Mouse (Mus musculus) right cerebral cortex, adult 18-20 months (tissue): ENCODE results near the gene Arhgef16.

Experiments used
- DNase-seq: peaks from one replicate; pipeline ENCODE4 v3.0.0; 2022; ENCODE audit warnings: mixed read lengths

Gene Arhgef16

DNA sequence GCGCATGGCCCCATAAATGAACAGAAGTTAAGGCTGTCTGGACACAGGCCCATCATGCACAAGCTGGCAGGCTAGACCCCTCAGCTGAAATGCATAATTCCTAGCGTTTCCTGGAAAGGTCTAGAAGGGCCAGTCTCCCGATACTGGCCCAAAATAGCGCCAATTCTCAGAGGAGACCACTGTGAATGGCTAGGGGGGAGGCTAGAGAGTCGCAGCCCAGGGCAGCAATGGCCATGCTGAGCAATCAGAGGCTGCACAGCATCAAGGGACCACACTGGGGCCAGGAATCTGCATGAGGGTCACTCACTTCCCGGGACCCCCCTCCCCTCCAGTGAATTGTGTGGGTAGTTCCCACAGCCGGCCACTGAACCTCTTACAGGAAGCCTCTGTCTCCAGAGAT, 17.8 kb downstream of the Arhgef16 start:
- DNase-seq, result no peak

DNA sequence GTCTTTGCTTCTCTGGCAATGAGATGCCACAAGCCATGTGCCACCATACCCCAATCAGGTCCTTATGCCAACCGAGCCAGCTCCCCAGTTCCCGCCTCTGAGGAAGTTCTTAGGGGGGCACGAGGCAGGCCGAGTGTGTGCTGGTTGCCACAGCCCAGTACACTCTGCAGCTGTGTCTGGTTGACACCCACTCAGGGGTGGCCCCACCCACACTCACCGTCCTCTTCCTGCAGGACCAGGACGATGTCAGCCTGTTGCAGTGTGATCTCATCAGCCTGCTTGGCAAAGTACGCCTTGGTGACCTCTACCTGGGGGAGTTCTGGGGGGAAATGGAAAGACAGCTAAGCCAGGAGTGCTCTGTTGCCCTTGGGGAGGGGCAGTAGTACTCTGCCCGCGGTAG, 22.0 kb downstream of the Arhgef16 start:
- DNase-seq, result no peak

DNA sequence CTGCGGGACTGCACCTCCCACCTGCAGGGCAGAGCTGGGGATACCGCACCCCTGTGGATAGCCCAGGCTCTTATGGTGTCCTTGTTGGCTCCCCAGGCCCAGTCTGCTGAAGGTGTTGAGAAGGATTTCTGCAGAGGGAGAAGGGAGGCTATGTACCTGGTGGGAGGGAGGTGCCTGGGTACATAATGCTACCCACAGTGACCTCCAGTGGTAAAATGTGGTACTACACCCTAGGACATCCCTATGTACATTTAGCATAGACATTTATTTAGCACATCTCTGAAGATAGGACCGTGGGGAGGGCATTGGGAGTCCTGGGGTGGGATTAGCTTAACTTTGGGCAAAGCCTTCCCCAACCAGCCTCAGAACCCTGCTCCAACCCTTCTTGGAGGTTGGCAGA, 28.5 kb downstream of the Arhgef16 start:
- DNase-seq, result peak; percentile 19

DNA sequence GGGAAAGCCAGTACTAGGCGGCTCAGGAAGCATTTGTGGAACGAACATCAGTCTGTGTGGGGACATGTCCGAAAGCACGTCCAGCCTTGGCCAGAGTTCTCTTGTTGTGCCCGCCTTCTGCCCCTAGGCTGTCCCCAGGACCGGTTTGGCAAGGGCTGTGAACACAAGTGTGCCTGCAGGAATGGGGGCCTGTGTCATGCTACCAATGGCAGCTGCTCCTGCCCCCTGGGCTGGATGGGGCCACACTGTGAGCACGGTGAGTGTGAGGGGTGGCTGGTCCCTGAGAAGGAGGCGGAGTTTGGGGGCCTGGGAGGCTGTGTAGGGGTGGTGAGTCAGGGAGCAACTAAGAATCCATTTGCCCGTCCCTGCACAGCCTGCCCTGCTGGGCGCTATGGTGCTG, 32.0 kb downstream of the Arhgef16 start:
- no peak for DNase-seq

DNA sequence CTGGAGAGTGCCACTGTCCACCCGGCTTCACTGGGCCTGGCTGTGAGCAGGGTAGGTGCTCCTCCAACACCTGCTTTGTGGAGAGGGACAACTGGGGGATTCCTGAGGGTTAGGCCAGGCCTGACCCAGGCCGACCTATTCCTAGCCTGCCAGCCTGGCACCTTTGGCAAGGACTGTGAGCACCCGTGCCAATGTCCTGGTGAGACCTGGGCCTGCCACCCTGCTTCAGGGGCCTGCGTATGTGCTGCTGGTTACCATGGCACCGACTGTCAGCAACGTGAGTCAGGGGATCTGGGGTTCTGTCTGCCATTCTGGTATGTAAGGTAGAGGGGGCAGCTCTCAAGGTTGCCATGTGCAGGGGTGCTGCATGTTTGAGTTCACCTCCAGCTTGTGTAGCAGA, 34.0 kb downstream of the Arhgef16 start:
- DNase-seq, result no peak

DNA sequence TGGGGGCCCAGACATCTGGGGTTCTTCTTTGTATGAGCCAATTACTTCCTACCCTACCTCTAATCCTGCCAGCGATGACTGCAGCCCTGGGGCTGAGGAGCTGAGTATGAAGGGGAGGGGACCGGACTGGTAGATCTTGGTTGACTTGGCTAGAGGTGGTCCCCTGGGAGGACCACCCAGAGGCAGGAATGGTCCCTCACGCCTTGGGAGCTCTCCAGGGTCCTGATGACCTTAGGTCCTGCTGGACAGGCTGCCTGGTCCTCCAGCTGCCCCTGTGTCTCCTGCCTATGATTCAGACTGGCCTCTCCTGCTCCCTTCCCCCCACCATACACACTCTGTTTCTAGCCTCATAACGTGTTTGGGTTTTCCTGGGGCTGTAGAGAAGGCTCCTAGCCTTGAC, 39.4 kb downstream of the Arhgef16 start:
- DNase-seq, result no peak

DNA sequence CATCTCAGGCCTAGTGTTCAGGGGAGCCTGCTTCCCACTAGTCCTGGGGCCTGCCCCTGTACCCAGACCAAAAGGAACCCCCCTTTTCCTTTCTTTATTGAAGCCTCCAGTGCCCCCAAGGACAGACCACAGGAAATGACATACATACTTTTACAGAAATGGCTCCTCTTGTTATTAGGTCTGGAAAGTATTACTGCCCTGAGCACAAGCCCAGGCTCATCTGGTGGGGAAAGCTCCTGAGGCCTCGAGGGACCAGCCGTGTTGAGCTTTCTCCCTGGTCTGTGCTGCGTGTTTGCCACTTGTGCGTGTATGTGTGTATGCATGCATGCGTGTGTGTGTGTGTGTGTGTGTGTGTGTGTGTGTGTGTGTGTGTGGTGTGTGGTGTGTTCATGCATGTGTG, 40.7 kb downstream of the Arhgef16 start:
- no peak for DNase-seq

DNA sequence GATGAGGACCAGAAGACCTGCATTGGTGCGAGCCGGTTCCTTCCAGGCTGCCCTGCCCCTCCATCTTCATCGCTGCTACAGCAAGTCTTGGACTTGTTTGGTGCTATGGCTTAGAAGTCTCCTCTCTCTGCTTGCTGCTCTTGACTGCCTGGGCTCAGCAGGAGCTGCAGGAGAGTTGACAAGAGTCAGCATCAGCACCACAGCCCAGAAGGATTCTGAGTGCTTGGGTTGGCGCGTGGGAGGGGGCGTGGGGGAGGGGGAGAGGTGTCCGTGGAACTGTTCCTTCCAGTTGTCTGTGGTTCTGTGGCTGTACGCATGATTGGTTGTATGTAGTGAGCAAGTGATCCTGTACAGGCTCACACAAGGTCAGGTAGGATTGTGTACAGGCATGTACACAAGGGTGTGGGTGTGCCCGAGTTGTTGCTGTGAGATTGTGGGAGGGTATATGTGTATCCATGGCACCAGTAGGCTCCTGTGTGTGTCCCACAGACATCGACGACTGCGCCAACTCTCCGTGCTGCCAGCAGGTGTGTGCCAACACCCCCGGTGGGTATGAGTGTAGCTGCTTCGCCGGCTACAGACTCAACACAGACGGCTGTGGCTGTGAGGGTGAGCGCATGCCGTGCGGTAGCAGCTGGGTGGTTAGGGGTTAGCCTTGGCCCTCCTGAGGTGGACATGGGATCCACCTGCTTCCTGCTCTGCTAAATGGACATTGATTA, 48.8 kb downstream of the Arhgef16 start:
- DNase-seq, result peak; percentile 54

DNA sequence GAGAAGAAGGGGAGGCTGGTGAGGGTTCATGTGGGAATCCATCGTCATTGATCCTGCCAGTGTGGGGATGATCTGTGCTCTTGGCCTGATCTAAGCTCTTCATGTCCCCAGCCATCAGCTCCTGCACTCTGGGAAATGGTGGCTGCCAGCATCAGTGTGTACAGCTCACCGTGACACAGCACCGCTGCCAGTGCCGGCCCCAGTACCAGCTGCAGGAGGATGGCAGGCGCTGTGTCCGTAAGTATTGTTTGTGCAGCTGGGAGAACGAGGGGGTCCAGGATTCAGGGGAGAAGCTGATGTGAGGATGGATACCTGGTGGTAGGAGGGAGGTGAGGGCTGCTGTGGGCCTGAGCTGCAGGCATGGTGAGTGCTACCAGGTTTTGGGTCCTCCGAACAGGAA, 52.2 kb downstream of the Arhgef16 start:
- DNase-seq, result no peak

DNA sequence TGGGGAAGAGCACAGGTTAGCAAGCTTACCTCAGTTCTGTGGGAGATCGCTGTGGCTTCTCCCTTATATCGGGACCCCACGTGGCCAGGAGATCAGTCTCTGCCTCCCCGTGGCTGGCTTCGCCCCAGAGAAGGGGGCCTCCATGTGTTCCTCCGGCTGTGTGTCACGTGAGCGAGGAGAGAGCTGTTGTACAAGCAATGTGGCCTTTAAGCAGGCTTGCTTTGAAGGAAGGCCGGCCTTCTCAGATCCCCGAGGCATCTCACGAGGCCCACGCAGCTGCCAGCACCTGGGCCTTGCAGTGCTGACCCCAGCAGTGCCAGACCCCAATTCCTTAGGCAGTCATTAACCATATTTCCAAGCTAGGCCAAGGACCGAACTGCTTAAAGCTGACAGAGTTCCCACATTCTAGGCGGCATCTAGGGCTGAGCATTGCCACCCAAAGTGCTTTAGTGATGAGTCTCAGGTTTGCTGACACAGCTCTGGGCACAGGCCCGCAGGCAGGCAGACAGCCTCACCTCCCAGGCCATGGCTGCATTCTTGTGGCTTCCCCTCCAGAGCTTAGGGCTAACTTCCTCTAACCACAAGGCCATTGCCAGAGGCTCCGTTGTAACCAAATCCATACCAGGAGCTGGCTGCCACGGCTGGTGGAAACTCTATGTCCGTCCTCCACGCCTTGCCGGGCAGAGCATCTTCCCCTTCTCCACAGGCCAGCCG, 53.2 kb downstream of the Arhgef16 start:
- DNase-seq, result no peak

DNA sequence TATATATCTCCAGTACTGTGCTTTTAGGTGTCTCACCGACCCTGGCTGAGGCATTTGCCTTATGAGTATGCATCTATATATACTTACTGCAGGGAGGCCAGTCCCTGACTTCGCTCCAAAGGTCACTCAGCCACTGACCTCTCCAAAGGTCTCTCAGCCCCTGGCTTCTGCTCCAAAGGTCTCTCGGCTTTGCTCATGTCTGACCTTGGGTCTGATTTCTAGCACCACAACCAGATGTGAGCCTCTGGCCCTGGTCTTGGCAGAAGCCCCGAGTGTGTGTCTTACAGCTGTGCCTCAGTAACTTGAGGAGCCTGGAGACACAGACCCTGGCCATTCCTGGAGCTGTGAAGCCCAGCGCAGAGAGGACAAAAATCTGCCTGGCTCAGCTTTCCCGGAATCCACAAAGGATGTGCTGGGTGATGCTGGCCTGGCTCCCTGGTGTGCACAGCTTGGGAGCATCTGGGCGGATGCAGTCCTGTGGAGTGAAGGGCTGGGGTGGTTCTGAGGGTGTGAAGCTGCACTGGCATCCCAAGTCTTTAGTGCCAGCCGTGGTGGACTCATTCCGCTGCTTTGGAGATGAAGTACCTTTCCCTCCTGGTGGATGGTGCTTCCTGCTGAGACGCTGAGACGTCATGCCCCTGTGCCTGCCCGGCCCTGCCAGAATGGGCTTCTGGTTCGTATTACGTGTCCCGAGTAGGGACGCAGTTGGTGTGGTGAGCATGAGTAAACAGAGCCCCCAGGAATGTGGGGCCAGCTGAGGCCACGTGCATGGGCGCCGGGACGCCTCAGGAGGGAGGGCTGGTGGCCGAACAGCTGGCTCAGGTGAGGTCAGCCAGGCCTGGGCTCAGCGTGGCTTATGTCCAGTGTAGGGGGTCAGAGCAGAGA, 54.0 kb downstream of the Arhgef16 start:
- no peak for DNase-seq

DNA sequence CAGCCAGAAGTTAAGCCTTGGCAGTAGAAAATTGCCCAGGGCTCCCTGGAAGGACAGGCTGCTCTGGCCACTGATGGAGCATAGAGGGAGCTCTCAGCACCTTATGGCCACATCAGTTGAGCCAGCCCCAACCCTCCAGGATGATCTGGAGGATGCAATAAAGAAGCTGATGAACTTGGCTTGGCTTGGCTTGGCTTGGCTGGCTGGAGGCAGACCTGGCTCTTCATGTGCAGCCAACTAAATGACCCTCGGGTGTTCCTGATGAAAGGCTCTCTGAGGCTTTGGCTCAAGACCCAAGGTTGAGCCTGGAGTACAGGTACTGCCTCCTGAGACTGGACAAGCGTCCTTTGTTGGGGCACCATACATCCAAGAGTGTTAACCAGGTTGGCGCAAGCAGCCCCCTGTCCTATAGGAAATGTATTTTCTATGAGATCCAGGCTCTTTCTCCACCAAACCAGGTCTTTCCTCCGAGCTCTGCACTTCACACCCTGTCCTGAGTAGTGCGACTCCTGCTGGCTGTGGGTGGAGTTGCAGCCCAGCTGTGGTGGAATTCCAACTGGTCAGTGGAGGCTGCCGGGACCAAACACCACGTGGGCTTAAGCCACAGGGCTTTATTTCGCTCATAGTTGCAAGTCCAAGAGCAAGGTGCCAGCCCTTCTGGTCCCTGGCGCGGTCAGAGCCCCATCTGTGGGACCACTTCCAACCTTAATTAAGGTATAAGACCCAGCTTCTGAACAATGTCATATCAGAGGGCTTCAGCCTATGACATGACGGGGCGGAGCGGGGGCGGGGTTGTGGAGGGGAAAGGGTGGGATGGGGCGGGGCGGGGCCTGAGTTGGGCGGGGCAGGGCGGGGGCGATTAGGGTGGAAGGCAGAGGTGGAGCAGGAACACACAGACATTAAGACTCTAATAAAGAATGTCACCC, 55.1 kb downstream of the Arhgef16 start:
- DNase-seq, result peak; percentile 44

DNA sequence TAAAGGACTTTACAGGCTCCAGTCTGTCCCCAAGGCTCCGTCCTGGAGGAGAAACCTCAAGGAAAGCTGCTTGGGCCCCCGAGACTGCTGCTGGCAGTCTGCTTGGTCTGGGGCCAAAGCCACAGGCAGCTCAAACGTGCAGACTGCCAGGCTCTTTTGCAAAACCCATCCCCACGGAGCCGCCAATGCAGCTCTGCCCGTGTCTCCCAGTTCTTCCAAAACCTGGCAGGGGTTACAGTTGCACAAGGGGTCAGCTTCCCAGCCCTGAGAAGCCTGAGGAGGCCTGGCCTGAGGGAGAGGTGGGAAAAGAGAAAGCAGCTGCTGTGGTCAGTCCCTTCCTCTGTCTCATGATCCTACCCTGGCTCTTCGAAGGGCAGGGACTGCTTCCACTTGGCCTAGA, 56.1 kb downstream of the Arhgef16 start:
- no peak for DNase-seq

DNA sequence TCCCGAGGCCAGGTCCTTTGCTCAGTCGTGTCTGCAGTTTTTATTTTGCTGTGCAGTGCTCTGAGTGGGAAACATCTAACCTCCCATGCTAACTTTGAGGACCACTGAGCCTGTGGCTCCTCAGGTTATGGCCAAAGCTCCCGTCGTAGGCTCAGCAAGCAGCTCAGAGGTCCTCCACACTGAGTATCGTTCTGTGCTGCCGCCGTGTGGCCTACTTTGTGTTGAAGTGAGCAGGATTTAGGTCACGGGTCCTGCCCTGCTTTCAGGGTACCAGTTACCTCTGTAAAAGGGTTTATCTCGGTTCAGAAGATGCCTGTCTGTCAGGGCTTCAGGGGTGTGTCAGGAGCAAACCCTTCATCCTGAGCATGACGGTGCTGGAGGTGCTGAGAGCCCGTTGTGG, 60.9 kb downstream of the Arhgef16 start:
- no peak for DNase-seq

DNA sequence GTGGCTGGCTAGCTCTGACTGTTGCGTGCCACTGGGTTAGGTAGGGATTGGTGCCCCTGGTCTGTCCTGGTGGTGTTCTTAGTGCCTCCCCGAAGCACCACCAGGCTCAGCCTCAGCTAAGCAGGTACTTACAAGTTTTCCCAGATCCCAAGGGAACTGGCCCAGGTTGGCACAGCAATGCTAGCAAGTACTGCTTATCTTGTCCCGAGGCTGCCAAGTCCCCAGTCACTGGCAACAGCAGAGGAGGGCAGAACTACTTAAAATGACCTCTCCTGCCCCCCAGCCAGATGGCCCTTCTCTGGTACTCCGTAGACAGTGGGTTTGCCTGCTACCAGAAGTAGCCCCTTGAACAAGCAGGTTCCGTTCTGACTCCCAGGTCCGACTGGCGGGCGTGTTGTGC, 62.3 kb downstream of the Arhgef16 start:
- no peak for DNase-seq

DNA sequence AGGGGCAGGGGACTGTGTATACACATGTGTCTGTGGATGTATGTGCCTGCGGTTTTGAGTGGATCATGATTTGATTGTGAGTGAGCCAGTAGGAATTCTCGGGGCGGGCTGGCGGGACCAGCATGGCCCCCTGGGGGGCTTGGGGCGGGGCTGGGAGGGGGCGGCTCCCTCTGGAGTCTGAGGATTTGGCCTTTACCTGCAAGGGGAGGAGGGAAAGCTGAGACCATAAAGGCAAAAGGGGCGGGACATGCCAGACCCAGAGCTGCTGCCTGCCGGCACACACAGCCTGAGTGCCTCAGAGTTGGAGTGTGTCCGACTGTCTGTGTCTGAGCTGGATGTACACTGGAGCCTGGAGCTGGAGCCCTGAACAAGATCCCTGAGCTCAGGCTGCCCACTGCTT, 64.2 kb downstream of the Arhgef16 start:
- DNase-seq, result no peak

DNA sequence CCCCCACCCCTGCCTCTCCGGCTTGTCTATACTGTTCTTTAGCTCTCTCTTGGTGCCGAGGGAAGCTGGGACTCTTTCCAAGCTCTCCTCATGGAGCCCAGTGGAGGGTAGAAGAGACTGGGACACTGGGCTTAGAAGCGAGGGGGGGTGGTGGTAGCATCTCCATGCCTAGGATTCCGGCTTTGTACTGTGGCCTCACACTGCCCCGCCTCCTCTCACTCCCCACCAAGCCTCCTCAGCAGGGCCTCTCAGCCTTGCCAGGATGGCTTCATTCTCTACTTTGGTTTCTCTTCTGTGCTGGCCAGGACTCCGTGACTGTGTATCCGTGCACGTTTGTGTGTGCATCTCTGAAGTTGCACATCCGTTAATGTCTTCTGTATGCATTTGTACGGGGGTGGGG, 64.6 kb downstream of the Arhgef16 start:
- no peak for DNase-seq

DNA sequence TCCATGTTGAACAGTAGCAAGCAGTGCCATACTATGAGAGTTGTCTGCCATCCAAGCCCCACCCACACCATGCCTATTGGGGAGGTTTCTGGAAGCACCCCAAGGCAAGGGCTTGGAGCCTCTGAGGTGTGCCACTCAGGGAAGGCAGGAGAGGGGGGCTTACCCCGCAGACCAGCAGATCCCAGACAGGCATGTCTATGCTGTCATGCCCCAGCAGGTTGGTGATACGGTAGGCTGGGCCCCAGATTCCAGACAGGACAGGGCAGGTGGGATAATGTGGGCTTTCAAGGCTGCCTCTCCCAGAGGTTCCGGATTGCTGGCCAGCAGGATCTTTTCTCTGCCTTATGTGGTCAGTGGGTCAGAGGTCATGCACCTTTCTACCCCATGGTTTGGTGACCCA, 65.5 kb downstream of the Arhgef16 start:
- no peak for DNase-seq

DNA sequence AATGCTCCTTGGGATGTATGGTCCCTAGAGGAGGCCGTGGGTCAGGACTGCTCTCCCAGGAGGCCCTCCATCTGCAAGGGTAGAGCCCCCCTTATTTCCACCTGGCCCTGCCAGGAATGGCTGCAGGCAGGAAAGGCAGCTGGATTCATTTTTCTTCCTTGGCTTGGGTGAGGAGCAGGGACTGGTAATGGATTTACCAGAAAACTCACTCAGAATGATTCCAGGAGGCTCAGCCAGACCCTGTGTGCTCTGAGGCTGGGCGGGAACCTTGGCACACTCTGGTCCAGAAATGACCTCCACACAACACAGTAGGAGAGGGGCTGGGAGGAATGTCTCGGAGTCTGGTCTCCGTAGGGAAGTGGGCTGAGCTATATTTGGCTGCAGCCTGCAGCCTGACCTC, 69.2 kb downstream of the Arhgef16 start:
- DNase-seq, result no peak

DNA sequence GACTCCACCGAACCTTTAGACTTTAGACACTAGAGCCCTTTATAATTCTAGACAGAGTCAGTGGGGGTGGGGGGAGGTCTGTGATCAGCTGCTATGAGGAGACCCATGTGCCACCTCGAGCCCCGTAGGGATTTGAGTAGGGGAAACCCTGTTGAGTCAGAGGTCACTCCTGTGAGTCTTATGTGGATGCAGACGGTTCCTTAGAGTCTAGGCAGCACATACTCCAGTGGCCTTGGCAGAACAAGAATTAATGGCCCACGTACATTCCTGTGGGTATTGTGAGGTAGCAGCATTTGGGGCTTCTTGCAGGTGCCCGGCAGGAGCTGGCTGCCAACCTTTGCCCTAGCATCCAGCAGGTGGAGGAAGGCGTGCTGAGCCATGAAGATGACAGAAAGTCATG, 70.1 kb downstream of the Arhgef16 start:
- no peak for DNase-seq

DNA sequence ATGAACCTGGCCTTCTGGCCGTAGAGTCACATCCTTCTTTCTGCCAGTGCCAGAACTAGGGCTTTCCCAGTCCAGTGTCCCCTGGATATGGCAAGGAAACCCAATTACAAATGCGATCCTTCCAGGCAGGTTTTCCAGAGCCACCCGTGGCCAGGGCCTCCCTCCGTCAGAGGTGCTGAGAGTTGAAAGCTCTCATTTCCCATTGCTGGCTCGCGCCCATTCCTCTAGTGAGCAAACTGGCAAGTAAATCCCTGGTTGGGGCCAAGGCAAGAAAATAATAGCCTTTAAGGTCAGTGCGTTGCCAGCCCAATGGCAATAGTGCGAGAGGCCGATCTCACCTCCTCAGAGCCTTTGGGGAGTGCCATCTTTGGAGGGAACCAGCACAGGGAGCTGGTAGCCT, 71.9 kb downstream of the Arhgef16 start:
- no peak for DNase-seq
